Mouse (Mus musculus) spleen, adult 18-20 months (tissue): Measurements from ENCODE around the gene Tepsin.

ENCODE experiments used
- DNase-seq, 2 experiments: peaks; one replicate each; pipeline ENCODE4 v3.0.0; 2022; ENCODE audit warnings: mixed read lengths in 2 of 2

Gene Tepsin

GRCm38 (mm10) chr11:120110554-120110953 is 12.0 kb upstream of the Tepsin start:
- DNase-seq = no peak

DNA sequence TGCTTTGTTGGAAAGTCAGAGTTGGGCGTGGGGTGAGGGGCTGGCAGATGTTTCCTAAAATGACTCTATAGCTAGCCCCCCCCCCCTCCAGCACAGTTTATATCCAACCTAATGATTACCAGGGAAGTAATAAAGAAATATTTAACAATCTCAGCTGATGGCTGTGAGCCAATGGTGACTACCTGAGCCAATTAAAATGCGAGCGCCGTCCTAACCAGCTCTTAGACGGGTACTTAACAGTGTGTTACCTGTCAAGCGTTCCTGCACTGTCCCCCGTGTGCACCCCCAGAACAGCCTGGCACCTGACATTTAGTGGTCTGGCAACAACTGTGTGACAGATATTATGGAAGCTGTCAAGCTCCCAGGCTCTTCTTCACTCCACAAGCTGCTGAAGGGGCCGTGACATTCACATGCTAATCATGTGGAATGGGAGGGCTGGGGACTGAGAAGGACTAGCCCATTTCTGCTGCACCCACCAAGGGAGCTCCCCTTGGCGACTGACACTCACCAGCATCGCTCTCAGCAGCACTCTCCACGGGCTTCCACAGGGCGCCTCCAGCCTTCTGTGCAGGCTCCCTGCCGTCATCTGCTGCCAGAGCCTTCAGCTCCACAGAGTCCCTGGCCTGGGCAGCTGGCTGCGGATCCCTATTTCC is 11.2 kb upstream of the Tepsin start:
- DNase-seq = no peak

DNA sequence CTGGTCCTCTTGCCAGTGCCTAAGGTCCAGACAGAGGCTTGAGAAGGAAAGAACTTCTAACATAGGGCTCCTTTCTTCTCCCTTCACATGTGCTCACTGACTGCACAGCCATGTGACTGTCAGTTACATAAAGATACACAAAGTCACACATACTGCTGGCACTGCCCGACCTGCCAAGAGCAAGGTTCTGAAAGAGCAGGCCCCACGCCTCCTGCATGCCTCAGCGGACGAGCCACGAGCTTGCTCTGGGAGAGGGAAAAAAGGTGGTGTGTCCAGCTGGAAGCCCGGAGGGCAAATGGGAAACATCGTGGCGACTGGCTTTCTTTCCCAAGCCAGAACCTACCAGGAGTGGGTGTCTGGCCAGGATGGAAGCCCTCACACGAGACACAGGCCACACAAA is 9.3 kb upstream of the Tepsin start:
- no peak for DNase-seq

DNA sequence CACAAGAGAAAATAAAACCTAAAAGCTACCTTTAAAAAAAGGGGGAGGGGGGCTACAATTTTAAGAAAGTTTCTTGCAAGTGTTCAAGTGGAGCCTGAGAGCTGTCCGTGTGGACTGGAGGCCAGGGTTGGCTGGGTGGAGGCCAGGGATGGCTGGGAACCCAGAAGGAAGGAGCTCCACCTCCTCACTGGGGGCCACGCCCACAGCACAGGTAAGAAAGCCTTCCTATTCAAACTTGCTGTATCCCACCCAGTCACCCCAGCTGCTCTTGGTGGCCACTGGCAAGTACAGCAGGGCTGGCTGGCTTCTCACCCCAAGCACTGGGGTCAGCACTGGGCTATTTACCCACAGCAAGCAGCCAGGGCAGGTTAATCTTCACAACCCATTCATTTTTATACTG is 8.5 kb upstream of the Tepsin start:
- DNase-seq = no peak

DNA sequence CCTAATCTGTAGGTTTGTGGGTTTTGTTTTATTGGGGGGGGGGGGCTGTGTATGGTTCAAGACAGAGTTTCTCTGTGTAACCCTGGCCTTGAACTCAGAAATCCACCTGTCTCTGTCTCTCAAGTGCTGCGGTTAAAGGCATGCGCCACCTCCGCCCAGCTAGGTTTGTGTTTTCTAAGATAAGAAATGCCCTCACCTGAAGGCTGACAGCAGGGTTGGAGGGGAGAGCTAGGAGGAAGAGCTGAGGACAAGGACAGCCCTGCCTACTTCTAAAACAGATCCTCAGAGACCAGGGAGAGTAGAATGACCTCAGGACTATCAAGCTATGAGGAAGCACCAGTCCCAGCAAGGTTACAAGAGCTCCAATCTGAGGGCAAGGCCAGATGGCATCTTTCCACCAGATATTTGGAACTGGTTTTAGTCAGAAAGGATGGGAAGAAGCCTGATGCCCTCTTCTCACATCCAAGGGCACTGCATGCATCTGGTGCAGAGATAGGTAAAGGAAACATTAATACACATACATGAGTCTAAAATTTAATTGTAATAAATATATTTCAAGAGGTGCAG is 5.0 kb upstream of the Tepsin start:
- no peak for DNase-seq

GRCm38 (mm10) chr11:120101036-120101435 is 2.5 kb upstream of the Tepsin start:
- DNase-seq = peak; percentile 35 to 62

DNA sequence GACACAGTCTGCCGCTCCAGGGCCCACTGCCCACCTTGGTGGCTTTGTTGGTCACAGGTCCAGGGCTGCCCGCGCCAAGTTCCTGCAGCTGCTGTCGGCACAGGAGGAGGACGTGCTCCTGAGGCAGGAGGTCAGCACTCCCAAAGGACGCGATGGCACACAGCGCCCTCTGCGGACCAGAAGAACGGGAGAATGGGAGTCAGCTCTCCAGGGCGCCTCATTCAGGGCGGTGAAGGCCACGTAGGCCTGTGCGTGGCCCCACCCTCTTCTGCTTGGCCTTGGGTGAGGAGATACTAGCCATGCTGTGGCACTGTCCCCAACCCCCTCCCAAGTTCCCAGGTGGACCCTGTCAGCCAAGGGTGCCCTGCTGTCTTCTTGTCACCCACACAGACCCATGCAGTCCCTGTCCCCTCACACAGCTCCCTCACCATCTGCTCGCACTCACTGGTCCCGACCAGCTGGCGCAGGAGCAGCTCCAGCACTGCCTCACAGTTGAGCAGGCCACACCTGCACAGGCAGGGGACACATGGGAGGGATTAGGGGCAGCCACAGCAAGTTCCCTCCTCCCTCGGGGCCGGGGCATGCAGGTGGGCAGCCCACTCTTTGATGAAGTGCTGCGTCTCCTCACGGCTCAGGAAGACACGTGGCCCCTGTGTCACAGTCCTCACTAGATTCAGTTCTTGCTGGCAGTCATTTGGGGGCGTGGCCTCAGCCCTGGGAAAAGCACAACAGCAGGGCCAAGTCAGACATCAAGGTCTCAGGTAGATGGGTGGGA is 5.5 kb downstream of the Tepsin start:
- no peak for DNase-seq

GRCm38 (mm10) chr11:120090661-120091060 is 7.9 kb downstream of the Tepsin start:
- DNase-seq = no peak

- DNase-seq = peak; percentile 96 to 98
Measured at GRCm38 (mm10) chr11:120086702-120087152, 11.8 kb downstream of the Tepsin start, which contains the start of gene Cep131. Gene Cep131, minus strand, starts transcription at chr11:120086827.

GRCm38 (mm10) chr11:120085891-120086627 is 12.5 kb downstream of the Tepsin start:
- no peak for DNase-seq

- DNase-seq = no peak
Measured at GRCm38 (mm10) chr11:120080282-120080681, 18.2 kb downstream of the Tepsin start.

GRCm38 (mm10) chr11:120076191-120076590 is 22.3 kb downstream of the Tepsin start:
- DNase-seq = no peak

GRCm38 (mm10) chr11:120072986-120073647 is 25.4 kb downstream of the Tepsin start:
- no peak for DNase-seq

DNA sequence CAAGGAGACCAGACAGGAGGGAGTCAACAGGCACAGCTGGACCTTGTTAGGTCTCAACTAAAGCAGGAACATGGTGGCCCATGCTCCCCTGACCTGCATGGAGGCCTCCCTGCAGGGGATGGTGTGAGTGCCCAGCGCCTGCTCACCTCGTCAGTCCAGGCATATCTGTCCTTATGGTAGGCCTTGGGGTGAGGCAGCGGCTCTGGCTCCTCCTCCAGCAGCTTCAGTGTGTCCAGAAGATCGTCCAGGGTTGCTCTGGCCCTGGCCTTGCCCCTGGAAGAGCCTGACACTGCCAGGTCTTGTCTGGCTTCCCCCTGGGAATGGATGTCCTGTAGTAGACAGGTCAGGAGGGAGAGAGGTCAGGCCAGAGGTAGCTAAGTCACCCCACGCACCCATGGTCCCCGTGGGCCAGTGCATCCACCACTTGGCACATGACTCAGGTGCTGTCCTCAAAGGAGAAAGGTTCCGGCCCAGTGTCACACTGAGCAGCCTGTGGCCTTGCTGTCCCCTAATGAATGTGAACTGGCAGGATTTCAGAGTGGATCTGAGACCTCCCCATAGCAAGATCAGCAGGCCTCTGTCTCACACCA is 26.7 kb downstream of the Tepsin start:
- DNase-seq = no peak

DNA sequence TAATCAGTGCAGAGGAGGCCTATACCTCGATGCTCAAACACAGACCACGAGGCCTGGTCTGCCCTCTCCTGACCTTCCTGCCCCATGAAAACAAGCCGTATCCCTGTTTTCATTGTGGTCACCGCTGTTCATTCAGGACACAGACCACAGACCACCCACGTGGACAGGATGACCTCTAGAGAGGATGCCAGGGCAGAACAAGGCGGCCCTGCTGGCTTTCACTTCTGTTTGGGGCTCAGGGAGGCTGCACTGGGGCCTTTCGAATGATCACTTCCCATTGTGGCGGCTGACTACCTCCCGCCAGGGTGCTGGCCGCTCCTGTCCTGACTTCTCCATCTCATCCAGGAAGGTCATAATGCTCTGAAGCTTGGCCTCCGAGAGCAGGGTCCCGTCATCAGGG is 27.5 kb downstream of the Tepsin start:
- DNase-seq = no peak

DNA sequence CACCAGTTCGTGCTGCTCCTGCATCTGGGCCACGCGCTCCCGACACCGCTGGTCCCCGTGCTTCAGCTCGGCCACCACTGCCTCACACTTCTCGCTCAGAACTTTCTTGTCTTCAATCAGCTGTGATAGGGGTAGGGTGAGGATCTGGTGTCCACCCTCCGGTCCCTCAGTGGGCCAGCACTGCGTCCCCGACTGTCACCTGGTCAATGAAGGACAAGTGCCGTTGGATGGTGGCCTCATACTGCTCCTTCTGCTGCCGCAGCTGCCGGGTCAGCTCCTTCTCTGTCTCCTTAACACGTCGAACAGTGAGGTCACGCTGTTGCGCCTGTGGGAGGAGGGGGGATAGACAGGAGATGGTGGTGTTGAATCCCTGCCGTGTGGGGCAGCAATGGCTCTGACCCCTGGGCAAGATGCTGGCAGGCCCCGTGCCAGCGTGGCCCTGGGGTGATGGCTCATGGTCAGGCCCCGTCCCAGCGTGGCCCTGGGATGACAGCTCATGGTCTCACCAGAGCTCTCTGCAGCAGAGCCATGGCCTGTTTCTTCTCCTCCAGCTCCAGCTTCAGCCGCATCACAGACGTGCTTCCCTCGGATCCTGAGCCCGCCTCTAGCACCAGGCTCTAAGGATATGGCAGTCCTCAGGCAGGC is 28.1 kb downstream of the Tepsin start:
- DNase-seq = no peak

DNA sequence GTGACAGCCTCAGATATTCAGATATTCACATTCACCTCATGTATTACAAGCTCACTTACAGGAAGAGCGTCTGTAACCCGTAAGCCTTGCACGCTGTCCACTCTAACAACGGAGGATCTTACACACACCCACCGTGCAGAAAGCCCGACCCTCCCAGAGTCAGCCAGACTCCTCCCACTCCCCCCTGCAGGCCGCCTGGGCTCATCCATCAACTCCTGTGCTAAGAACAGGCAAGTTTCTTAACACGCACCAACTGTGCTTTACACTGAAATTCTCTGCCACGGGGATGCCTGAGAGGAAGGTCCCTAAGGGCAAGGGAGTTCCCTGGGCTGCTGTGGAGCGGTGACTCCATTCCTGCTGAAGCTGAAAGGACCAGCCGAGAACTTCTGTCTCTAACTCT is 29.3 kb downstream of the Tepsin start:
- DNase-seq = no peak

GRCm38 (mm10) chr11:120067834-120068233 is 30.7 kb downstream of the Tepsin start:
- no peak for DNase-seq

DNA sequence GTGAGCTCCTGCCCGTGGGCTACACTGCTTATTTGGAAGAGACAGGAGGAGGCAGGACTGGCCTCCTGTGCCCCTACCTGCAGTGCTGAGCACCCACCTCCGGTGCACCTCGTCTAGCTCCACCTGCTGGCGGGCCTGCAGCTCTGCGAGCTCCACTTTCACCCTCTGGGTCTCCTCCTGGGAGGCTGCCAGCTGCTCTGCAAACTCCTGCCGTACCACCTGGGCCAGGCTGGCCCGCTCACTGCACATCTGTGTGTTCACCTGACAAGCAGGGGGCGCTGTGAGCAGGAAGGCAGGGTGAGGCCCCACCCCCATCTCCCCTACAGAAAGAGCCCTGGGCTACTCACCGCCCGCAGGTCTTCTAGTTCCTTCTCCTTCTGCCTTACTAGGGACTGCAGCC is 33.2 kb downstream of the Tepsin start:
- DNase-seq = peak in 1 of 2 experiments; percentile 36

DNA sequence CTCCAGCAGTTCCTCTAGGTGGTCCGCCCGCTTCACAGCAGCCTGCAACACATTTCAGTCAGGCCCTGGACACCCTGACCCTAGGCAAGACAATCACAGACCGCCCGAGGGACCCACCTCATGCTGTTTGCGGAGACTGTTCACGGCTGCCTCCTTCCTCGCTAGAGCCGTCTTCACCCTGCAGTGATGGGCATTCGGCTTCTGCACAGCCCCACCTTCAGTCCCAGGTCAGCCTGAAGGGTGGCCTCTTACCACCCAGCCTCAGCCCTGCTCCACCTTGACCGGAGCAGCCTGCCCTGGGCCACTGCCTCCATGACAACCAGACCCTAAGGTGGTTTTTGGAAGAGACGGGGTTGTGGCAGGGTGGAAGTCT is 33.9 kb downstream of the Tepsin start:
- no peak for DNase-seq

GRCm38 (mm10) chr11:120064006-120064667 is 34.4 kb downstream of the Tepsin start:
- no peak for DNase-seq
